Mouse (Mus musculus): ENCODE measurements around the gene Limd1. TPM values are rescaled to one million over a fixed set of nuclear protein-coding genes. Genes with fewer than 3 reads are reported as not detected.
"Not testable (repeated sequence)": the region's sequence is repeated elsewhere in the genome, so short reads cannot be mapped to it uniquely, and the experiment has no call there.

Gene Limd1
- 10 to 100 TPM in 1 of 2 experiments, 1 to 10 TPM in 1; 9.6 to 13.5 TPM for total RNA-seq (2021)
- long read RNA-seq, full-length matches to known transcripts, result 2 of 21 reads
- long read RNA-seq, partial matches to known transcripts, result 3 of 21 reads
- long read RNA-seq, other reads (novel, unspliced or antisense), result 16 of 21 reads

DNA sequence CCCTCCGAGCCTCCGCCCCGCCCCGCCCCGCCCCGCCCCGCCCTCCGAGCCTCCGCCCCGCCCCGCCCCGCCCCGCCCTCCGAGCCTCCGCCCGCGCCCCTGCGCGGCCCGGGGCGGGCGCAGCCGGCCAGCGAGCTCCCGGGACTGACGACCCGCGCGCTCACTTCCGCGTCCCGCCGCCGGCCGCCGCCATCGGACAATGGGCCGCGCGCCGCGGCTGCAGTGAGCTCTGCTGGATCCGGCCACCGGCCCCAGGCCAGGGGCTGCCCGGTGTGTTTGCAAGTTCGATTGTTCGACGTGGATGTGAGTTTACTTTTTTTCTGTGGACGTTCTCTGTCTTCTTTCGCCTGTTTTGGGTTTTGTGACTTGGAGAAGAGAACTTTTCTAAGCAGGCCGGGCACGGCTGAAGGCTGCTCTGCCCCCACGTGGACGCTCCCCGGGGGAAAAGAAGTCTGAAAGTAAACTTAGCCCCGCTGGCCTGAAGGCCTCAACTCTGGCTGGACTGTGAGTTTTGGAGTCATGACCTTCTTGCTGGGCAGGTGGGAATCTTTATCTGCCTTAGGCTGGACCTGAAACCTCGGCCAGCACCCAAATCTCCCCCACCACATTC lies at the start of gene Limd1:
Limd1 (plus strand) TSS at position 121 of the 610 bp plus-strand sequence.
- peak; percentile 51 to 68 for DNase-seq (ENCODE audit: low spot score in 2 of 2)

DNA sequence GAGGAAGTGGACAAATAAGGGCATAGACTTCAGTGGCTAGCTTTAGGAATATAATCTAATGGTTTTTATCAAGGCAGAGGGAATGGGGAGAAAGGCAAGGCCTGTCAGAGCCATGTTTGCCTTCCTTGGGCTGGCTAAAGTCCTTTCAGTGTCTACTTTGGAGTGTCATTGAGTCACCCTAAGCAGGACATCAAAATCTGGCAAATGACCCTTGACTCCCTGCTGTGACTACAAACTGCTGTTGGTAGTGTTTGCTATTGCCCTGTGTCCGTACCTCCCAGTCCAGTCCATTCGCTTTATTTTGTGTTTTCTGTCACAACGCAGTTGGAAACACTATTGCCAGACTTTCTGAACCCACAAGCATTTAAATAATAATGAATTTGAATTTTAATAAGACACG lies 48.6 kb upstream of the Limd1 start:
- no peak for DNase-seq (ENCODE audit: low spot score in 2 of 2)

DNA sequence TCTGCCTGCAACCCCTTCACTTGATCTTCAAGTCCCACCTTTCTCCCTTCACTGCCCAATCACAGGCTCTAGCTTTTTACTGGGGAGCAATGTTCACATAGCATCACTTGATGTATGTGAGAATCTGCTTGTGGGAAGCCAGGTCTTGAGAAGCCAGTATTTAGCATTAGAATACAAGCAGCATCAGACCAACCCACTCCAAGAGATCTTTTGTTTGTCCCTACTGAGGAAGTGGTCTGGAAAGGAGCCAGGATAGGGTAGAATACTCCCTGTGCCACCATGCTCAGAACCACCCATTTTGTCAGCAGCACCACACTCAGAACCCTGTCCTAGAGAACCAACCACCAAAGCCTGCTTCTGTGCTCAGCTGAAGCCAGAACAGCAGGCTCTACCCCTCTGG lies 47.5 kb upstream of the Limd1 start:
- no peak for DNase-seq (ENCODE audit: low spot score in 2 of 2)

DNA sequence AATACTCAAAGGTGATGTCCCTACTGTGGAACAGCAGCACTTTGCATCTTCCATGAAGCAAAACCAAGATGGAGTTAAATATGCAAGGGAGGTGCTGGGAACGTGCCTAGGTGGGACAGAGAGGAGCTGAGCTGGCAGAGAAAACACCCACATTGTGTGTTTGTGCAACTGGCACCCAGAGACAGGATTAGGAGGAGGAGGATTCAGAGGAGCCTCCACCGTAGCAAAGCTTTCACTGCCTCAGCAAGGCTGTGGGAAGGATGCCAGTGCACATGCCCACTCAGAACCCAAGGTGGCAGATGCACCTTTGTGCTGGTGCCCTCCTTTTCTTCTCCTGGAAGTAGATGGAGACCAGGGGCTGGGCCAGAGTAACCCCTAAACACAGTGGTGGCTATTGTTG lies 40.3 kb upstream of the Limd1 start:
- DNase-seq (ENCODE audit: low spot score in 2 of 2), result no peak

GRCm38 (mm10) chr9:123440230-123441058 lies 38.1 kb upstream of the Limd1 start:
- DNase-seq (ENCODE audit: low spot score in 2 of 2), result peak in 1 of 2 experiments; percentile 30

GRCm38 (mm10) chr9:123447101-123447500 lies 31.4 kb upstream of the Limd1 start:
- DNase-seq (ENCODE audit: low spot score in 2 of 2), result not testable (repeated sequence)

DNA sequence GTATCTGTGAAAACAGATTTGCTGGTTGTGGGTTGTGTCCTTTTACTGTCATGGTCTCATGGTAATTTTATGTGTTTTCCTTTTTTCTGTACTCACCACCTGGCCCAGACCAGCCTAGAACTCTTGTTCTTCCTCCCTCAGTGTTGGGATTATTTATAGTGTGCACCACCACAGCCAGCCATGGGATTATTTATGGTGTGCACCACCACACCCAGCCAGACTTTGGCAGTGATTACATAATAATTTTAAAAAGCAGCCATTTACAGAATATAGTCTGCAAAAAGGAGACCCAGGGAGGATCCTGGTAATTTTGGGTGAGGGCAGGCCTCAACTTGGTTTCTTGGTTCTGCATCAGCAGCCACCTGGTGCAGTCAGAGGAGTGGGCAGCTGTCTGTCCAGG lies 29.9 kb upstream of the Limd1 start:
- DNase-seq (ENCODE audit: low spot score in 2 of 2), result no peak

DNA sequence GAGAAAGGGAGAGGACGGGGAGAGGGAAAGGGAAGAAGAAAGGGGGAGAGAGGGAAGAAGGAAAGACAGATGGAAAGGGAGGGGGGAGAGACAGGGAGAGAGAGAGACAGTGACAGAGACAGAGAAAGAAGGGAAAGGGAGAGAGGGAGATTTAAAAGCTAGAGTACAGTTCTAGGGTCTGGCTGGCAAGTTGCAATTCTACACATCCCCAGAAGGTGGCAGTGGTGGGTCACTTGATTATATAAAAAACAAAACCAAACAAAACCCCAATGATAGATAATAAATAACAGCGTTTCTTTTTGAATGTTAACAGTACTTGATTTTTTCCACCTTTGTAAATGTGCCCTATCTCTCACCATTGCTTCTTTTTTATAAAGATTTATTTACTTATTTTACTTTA lies 28.3 kb upstream of the Limd1 start:
- DNase-seq (ENCODE audit: low spot score in 2 of 2), result peak; percentile 72 to 79

DNA sequence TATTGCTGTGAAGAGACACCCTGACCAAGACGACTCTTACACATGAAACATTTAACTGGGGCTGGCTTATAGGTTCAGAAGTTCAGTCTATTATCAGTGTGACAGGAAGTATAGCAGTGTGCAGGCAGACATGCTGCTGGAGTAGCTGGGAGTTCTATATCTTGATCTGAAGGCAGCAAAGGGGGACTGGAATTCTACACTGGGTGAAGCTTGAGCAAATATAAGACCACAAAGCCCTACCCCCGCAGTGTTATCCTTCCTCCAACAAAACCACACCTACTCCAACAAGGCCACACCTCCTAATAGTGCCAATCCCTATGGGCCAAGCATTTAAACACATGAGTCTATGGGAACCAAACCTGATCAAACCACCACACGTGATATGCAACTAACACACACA lies 26.7 kb upstream of the Limd1 start:
- no peak for DNase-seq (ENCODE audit: low spot score in 2 of 2)

DNA sequence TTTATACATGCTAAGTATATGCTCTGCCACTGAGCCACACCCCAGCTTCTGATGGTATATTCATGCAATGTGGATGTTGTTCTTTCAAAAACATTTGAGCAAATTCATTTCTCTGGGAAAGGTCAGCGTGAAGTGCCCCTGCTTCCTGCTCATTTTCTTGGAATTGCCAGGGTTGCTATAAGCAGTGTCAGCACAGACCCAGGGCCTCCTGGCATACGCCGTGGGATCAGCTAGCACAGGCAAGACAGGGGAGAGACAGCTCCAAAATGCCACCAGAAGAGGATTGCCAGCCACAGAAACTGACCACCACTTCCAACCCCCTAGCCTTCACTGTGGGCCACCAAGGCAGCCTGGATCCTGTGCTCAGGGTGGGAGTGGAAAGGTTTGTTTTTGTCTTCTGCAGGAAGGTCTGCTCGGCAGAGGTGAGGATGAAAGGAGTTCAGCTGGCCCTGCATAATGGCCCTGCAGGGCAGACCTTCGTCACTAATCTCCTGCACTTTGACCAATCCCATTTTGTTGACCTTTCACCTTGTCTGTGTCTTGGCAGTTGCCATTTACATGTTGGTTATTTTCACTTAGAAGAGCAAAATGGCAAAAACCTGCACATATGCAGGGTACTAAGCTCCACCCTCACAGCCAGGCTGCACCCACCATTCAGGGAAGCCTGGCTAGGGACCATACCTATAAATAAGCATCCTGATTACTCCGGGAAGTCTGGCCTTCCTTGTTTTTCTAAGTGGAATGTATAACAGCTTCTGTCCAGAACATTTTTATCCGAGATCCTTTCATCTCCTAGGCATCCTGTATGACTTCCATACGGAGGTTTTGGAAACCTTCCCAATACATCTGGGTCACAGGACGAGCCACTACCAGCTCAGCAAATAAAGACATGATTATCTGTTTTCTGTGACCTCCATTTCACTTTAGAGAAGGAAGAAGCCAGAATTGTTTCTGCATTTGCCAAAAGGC lies 21.6 kb upstream of the Limd1 start:
- no peak for DNase-seq (ENCODE audit: low spot score in 2 of 2)

DNA sequence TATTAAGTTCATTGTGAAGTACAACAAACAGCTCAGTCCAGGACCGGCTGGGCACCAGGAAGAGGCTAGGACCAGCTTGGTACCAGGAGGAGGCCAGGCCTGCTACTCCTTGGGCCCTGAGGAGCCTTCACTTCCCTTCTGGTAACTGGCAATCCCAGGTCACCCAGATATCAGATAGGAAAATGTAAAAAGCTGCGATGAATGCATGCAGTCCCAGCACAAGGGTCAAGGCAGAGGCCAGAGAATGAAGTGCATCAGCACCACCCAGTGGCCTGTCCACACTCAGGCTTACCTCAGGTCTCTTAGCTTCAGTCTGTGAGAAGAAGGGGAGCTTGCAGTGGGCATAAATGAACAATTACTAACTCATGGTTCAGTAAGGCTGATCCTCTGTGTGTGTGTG lies 20.9 kb upstream of the Limd1 start:
- no peak for DNase-seq (ENCODE audit: low spot score in 2 of 2)

GRCm38 (mm10) chr9:123467141-123467620 lies 11.3 kb upstream of the Limd1 start:
- peak in 1 of 2 experiments; percentile 38 for DNase-seq (ENCODE audit: low spot score in 2 of 2)

GRCm38 (mm10) chr9:123468406-123469085 lies 10.0 kb upstream of the Limd1 start:
- no peak for DNase-seq (ENCODE audit: low spot score in 2 of 2)

- no peak for DNase-seq (ENCODE audit: low spot score in 2 of 2)
These were observed 9.4 kb upstream of the Limd1 start for GRCm38 (mm10) chr9:123469087-123469486.

DNA sequence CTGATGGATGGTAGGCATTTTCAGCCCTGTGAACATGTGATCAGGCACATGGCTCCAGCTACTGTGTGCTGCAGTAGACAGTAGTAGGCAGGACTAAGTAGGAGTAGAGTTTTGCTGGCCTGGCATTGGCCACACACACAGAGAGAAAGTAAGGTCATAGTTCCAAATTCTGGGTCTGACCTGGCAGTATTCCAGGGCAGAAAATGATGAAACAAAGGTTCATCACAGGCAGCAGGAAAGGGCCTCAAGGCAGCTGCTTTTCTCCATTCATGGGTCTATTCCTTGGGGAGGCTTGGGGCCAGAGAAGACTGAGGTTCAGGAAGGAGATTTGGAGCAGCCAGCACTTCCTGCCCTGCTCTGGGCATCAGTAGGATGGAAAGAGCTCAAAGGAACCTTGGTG lies 5.1 kb upstream of the Limd1 start:
- DNase-seq (ENCODE audit: low spot score in 2 of 2), result no peak

GRCm38 (mm10) chr9:123475569-123475968 lies 2.9 kb upstream of the Limd1 start:
- no peak for DNase-seq (ENCODE audit: low spot score in 2 of 2)

- peak in 1 of 2 experiments; percentile 53 for DNase-seq (ENCODE audit: low spot score in 2 of 2)
These were observed 398 bp upstream of the Limd1 start for GRCm38 (mm10) chr9:123478031-123478585.

- DNase-seq (ENCODE audit: low spot score in 2 of 2), result no peak
These were observed 727 bp downstream of the Limd1 start for GRCm38 (mm10) chr9:123479196-123479669.

DNA sequence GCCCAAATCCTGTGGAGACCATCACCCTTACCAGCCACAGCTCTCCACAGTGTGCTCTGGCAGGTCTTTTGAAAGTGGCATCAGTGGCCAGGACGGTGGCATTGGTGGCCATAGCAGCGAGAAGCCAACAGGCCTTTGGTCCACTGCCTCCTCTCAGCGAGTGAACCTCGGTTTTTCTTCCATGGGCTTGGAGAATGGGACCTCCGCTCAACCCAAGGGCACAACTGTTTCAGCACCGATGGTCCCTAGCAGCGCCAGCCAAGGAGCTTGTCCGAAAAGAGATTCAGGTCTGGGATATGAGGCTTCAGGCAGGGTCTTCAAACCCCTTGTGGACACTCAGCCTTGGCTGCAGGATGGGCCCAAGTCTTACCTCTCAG lies 1.4 kb downstream of the Limd1 start:
- no peak for DNase-seq (ENCODE audit: low spot score in 2 of 2)

Data from layer of hippocampus, postnatal 10 days (tissue).